Mouse (Mus musculus): ENCODE results near the gene Tysnd1.

Tysnd1 gene

DNA sequence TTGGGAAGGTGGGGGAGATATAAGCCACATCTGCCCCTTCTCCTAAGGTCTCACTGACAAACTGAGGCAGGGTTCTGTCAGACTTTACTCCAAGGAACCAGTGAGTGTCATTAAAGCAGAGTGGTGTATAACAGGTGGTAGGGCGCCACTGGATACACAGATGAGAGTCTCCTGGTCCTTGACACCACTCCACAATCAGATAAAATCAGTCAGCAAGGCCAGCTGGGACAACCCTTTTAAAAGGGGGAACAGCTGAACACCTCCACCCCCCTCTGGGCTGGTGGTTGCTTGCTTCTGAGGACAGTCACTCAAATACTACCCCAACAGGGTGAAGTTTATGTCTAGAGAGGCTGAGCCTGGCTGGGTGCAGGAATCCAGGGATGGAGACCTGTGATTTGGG, 42.2 kb downstream of the Tysnd1 start:
- no peak for DNase-seq (ENCODE audit: low read depth, low spot score)

GRCm38 (mm10) chr10:61738126-61738525, 42.8 kb downstream of the Tysnd1 start:
- DNase-seq (ENCODE audit: low read depth, low spot score): no peak

GRCm38 (mm10) chr10:61741306-61741705, 46.0 kb downstream of the Tysnd1 start:
- no peak for DNase-seq (ENCODE audit: low read depth, low spot score)

DNA sequence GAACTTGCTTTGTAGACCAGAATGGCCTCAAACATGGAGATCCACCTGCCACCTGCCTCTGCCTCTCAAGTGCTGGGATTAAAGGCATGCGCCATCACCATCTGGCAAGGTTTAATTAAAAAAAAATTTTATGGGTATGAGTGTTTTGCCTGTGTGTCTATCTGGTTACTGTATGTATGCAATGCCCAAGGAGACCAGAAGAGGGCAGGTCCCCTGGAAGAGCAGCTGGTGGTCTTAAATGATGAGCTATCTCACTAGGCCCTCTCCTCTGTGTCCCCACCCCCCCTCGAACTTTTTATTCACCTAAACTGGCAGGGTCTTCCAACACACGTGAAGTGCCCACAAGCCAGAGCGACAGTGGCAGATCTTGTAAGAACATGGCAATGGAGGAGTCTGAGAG, 46.6 kb downstream of the Tysnd1 start:
- DNase-seq (ENCODE audit: low read depth, low spot score): peak; percentile 44

DNA sequence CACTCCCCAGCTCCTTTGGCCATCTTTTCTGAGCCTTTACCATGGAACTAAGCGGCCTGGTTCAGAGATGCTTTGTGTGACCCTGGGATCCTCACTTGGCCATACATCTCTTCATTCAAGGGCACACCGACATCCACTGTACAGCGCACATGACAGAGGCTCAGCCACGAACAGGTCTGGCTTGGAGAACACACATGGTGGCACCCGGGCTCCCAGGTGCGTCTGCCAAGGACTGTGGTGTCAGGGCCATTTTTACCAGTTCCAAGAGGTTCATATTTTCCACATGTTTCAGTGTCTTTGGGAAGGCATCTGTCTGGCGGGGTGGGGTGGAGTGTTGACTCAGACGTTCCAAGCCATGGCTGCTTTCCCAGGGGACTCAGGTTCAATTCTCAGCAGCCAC, 47.0 kb downstream of the Tysnd1 start:
- DNase-seq (ENCODE audit: low read depth, low spot score): no peak

GRCm38 (mm10) chr10:61745133-61745532, 49.8 kb downstream of the Tysnd1 start:
- DNase-seq (ENCODE audit: low read depth, low spot score): peak; percentile 83

GRCm38 (mm10) chr10:61747302-61747701, 52.0 kb downstream of the Tysnd1 start:
- DNase-seq (ENCODE audit: low read depth, low spot score): no peak

DNA sequence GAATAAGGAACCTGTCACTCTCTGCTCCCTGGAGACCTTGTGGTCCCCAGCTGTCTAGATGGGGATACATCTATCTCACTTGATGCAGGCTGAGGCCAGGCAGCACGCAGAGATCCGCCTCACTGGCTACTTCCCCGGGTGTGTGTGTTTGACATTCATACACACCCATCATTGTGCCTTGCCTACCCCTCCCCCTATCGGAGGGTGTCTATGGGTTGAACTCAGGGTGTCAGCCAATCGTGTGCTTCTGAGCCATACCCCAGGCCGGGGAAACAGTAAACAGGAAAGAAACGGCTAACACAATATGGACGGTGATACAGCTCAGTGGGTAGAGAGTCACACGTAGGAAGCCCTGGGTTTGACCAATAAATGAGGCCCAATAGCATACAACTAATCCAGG, 54.7 kb downstream of the Tysnd1 start:
- DNase-seq (ENCODE audit: low read depth, low spot score): peak; percentile 88

- no peak for DNase-seq (ENCODE audit: low read depth, low spot score)
Measured at GRCm38 (mm10) chr10:61751534-61752219, 56.4 kb downstream of the Tysnd1 start.
